Mouse (Mus musculus) fibroblast of lung, adult 2 months (primary cell): ENCODE measurements around the gene Arhgef19.
A peak's percentile ranks its signal among the peaks of the same experiment; 100 is the strongest.

Source experiments
- DNase-seq: peaks from one replicate; pipeline ENCODE4 v3.0.0-alpha.2; 2011; ENCODE audit warnings: low read depth

Arhgef19 gene

GRCm38 (mm10) chr4:141265979-141266637 is 26.8 kb downstream of the Arhgef19 start:
- DNase-seq, result no peak

GRCm38 (mm10) chr4:141267250-141267649 is 28.0 kb downstream of the Arhgef19 start:
- no peak for DNase-seq

- DNase-seq, result no peak
These were observed 28.5 kb downstream of the Arhgef19 start for GRCm38 (mm10) chr4:141267837-141268236.

- DNase-seq, result no peak
These were observed 29.1 kb downstream of the Arhgef19 start for GRCm38 (mm10) chr4:141268350-141268749.

GRCm38 (mm10) chr4:141269080-141269479 is 29.8 kb downstream of the Arhgef19 start:
- DNase-seq, result no peak

- DNase-seq, result no peak
These were observed 31.1 kb downstream of the Arhgef19 start for GRCm38 (mm10) chr4:141270201-141270940.

- no peak for DNase-seq
These were observed 31.9 kb downstream of the Arhgef19 start for GRCm38 (mm10) chr4:141271228-141271627.

- no peak for DNase-seq
These were observed 32.4 kb downstream of the Arhgef19 start for GRCm38 (mm10) chr4:141271721-141272120.

GRCm38 (mm10) chr4:141272878-141273277 is 33.6 kb downstream of the Arhgef19 start:
- DNase-seq, result peak; percentile 70

GRCm38 (mm10) chr4:141273296-141273695 is 34.0 kb downstream of the Arhgef19 start:
- DNase-seq, result peak; percentile 82

GRCm38 (mm10) chr4:141274485-141275341 is 35.4 kb downstream of the Arhgef19 start:
- peak; percentile 61 for DNase-seq

- no peak for DNase-seq
These were observed 37.9 kb downstream of the Arhgef19 start for GRCm38 (mm10) chr4:141277157-141277556.

GRCm38 (mm10) chr4:141278154-141278553 is 38.9 kb downstream of the Arhgef19 start:
- peak; percentile 83 for DNase-seq

GRCm38 (mm10) chr4:141279327-141279726 is 40.0 kb downstream of the Arhgef19 start:
- no peak for DNase-seq

- DNase-seq, result no peak
These were observed 40.5 kb downstream of the Arhgef19 start for GRCm38 (mm10) chr4:141279783-141280182.

- no peak for DNase-seq
These were observed 41.2 kb downstream of the Arhgef19 start for GRCm38 (mm10) chr4:141280471-141280870.

- no peak for DNase-seq
These were observed 41.9 kb downstream of the Arhgef19 start for GRCm38 (mm10) chr4:141281153-141281552.

GRCm38 (mm10) chr4:141281578-141281977 is 42.3 kb downstream of the Arhgef19 start:
- DNase-seq, result no peak

GRCm38 (mm10) chr4:141282087-141282486 is 42.8 kb downstream of the Arhgef19 start:
- no peak for DNase-seq

GRCm38 (mm10) chr4:141282623-141283022 is 43.3 kb downstream of the Arhgef19 start:
- DNase-seq, result no peak

- no peak for DNase-seq
These were observed 44.0 kb downstream of the Arhgef19 start for GRCm38 (mm10) chr4:141283176-141283878.

- no peak for DNase-seq
These were observed 44.6 kb downstream of the Arhgef19 start for GRCm38 (mm10) chr4:141283879-141284411.
